Mouse (Mus musculus) bone marrow, adult 2 months (tissue): ENCODE data around the gene Osbp2.

Experiments
- CTCF ChIP-seq: fragments of 200-500 bp; IDR thresholded peaks from 2 replicates; pipeline ENCODE4 v1.5.1; 2011; ENCODE audit warnings: low read length, control low read depth; ENCODE audit not compliant: control insufficient read depth, insufficient read depth
- POLR2A ChIP-seq: fragments of 200-500 bp; IDR thresholded peaks from 2 replicates; pipeline ENCODE4 v1.6.1; 2011; ENCODE audit warnings: low read depth, mild to moderate bottlenecking, control low read depth, low read length, borderline replicate concordance; ENCODE audit not compliant: control insufficient read depth

GRCm38 (mm10) chr11:3817986-3818758, 45.5 kb downstream of the Osbp2 start:
- TF ChIP-seq CTCF = no peak
- TF ChIP-seq POLR2A = no peak
